Mouse (Mus musculus) lung, postnatal 25 days (tissue): ENCODE measurements around the gene Lrrtm1.

ENCODE experiments used
- DNase-seq: peaks from one replicate; pipeline ENCODE4 v3.0.0; 2022; ENCODE audit warnings: low spot score

Gene Lrrtm1

GRCm38 (mm10) chr6:77242601-77243406, at the start of gene Lrrtm1:
TSS of gene Lrrtm1 (plus strand) at chr6:77242689.
- no peak for DNase-seq

- DNase-seq: no peak
Measured at GRCm38 (mm10) chr6:77196650-77197049, 45.8 kb upstream of the Lrrtm1 start.

- DNase-seq: no peak
Measured at GRCm38 (mm10) chr6:77199375-77199774, 43.1 kb upstream of the Lrrtm1 start.

- no peak for DNase-seq
Measured at GRCm38 (mm10) chr6:77209183-77209582, 33.3 kb upstream of the Lrrtm1 start.

GRCm38 (mm10) chr6:77209929-77210328, 32.6 kb upstream of the Lrrtm1 start:
- no peak for DNase-seq

GRCm38 (mm10) chr6:77213757-77214409, 28.6 kb upstream of the Lrrtm1 start:
- DNase-seq: no peak

GRCm38 (mm10) chr6:77215322-77215721, 27.2 kb upstream of the Lrrtm1 start:
- no peak for DNase-seq

- DNase-seq: no peak
Measured at GRCm38 (mm10) chr6:77218875-77219274, 23.6 kb upstream of the Lrrtm1 start.

- no peak for DNase-seq
Measured at GRCm38 (mm10) chr6:77220776-77221175, 21.7 kb upstream of the Lrrtm1 start.

GRCm38 (mm10) chr6:77222849-77223638, 19.4 kb upstream of the Lrrtm1 start:
- no peak for DNase-seq

- DNase-seq: no peak
Measured at GRCm38 (mm10) chr6:77240426-77240825, 2.1 kb upstream of the Lrrtm1 start.

- DNase-seq: no peak
Measured at GRCm38 (mm10) chr6:77243541-77244231, 1.2 kb downstream of the Lrrtm1 start.

- no peak for DNase-seq
Measured at GRCm38 (mm10) chr6:77253480-77253879, 11.0 kb downstream of the Lrrtm1 start.

- no peak for DNase-seq
Measured at GRCm38 (mm10) chr6:77256348-77256747, 13.9 kb downstream of the Lrrtm1 start.

- no peak for DNase-seq
Measured at GRCm38 (mm10) chr6:77257358-77258105, 15.0 kb downstream of the Lrrtm1 start.

- no peak for DNase-seq
Measured at GRCm38 (mm10) chr6:77265163-77265562, 22.7 kb downstream of the Lrrtm1 start.

- no peak for DNase-seq
Measured at GRCm38 (mm10) chr6:77278794-77279193, 36.3 kb downstream of the Lrrtm1 start.

GRCm38 (mm10) chr6:77286317-77286716, 43.8 kb downstream of the Lrrtm1 start:
- DNase-seq: no peak

GRCm38 (mm10) chr6:77288402-77288801, 45.9 kb downstream of the Lrrtm1 start:
- DNase-seq: no peak

- no peak for DNase-seq
Measured at GRCm38 (mm10) chr6:77291415-77291814, 48.9 kb downstream of the Lrrtm1 start.

GRCm38 (mm10) chr6:77301305-77301704, 58.8 kb downstream of the Lrrtm1 start:
- no peak for DNase-seq
